In the genomic region with DNA sequence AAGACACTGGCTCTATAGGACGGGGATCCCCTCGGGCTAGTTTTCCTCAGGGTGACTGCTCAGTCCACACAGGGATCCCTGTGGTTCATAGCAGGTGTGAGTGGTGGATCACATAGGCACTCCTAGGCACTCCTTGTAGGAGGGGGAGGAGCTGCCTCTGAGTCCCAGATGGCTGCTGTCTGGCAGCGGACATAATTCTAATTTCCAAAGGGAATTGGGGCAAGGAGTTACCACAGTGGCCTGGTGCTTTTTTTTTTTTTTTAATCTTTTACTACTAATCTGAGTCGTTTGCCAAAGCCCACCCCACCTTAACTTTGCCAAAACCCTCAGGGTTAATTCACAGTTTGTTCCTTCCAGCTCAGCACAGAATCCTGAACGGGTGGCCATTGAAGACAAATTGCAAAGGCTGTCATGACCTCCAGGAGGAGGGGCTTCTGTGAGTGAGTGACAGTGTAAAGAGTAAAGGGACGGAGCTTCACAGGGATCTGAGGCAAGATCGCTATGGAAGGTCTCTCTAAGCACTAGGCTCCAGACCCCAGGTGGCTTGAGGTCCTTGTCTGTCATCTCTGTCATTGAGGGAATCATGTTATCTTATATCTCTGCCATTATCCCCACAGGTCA, we compare ENCODE assay signal across 30 mouse cellular contexts. TPM values are rescaled to one million over a fixed set of nuclear protein-coding genes. Genes with fewer than 3 reads are reported as not detected.
A peak's percentile ranks its signal among the peaks of the same experiment; 100 is the strongest.
DNase-seq lines count a peak whose midpoint lies in the region; ATAC-seq lines count a peak whose summit lies in the region.
"Had no signal": no experiment of that assay in that cellular context is flagged by ENCODE, and none has a peak within 500 bp of the region (broad histone marks: within the 10 kb centered on the region; RNA-seq: fewer than 3 reads in every experiment).

No protein-coding gene starts in this region.

- DNase-seq in embryonic facial prominence, embryonic 14.5 days (ENCODE audit: low spot score): no peak
- no peak for DNase-seq in embryonic facial prominence, embryonic 10.5 days (ENCODE audit: low spot score)
- DNase-seq in kidney, adult 9 months: peak; percentile 77
- DNase-seq in kidney, postnatal 10 days: no peak
- DNase-seq in ES-CJ7 (ENCODE audit: low read depth, low spot score) (peak; percentile 48), adipocyte (ENCODE audit: low spot score) (peak; percentile 68)
- no peak for DNase-seq in left cerebral cortex, postnatal 36 days (ENCODE audit: low spot score in 2 of 2)
- no peak for DNase-seq in hindbrain, embryonic 11.5 days (ENCODE audit: low spot score)
- DNase-seq: adrenal gland, postnatal 25 days; cerebellum, adult 9-11 months; kidney, postnatal 4 days; layer of hippocampus, adult 9-11 months; left cerebral cortex, postnatal 4 days; lung, embryonic 14.5 days; lung, postnatal 4 days; right cerebral cortex, postnatal 14 days; thymus, adult 2 months; thymus, postnatal 4 days had no signal

- no peak overlapping the region for H3K4me2 ChIP-seq in embryonic facial prominence, embryonic 14.5 days (ENCODE audit: low read depth, low read length)
- no peak overlapping the region for H3K4me2 ChIP-seq in hindbrain, embryonic 11.5 days (replicated peaks; ENCODE audit: low read depth, low read length)
- H3K4me2 ChIP-seq: intestine, embryonic 15.5 days; limb, embryonic 15.5 days; lung, embryonic 14.5 days had no signal

- 51% methylated on average over 7 of the region's 7 CpGs for WGBS in embryonic facial prominence, embryonic 14.5 days
- WGBS in embryonic facial prominence, embryonic 10.5 days: 60% methylated on average over 7 of the region's 7 CpGs
- WGBS in hindbrain, embryonic 11.5 days: 65% methylated on average over 7 of the region's 7 CpGs

- no peak overlapping the region for H3K9ac ChIP-seq in embryonic facial prominence, embryonic 14.5 days (ENCODE audit: low read depth, low read length)
- no peak overlapping the region for H3K9ac ChIP-seq in hindbrain, embryonic 11.5 days (ENCODE audit: low read depth, low read length)
- H3K9ac ChIP-seq: intestine, embryonic 15.5 days; limb, embryonic 15.5 days; liver, embryonic 14.5 days; lung, embryonic 14.5 days had no signal

- peaks cover 3% of the 10 kb centered on the region; the same call in 1 of the 2 replicates for H3K4me1 ChIP-seq in embryonic facial prominence, embryonic 14.5 days (ENCODE audit: control insufficient read depth, insufficient read depth, low read length)
- H3K4me1 ChIP-seq in embryonic facial prominence, embryonic 10.5 days: peaks cover 13% of the 10 kb centered on the region
- H3K4me1 ChIP-seq in hindbrain, embryonic 11.5 days (replicated peaks; ENCODE audit: control insufficient read depth, insufficient read depth, low read length): no peaks in the 10 kb centered on the region
- H3K4me1 ChIP-seq: intestine, embryonic 15.5 days had no signal

- 0 out of 2 replicates have a peak, but pooled peaks have one; percentile 26 for ATAC-seq in embryonic facial prominence, embryonic 14.5 days (ENCODE audit: low read depth)
- no peak for ATAC-seq in hindbrain, embryonic 11.5 days (ENCODE audit: low FRiP score)
- ATAC-seq: activated CD4-positive, CD25-positive, alpha-beta regulatory T cell, adult 4 months; hindbrain, embryonic 16.5 days; intestine, embryonic 15.5 days; Patski had no signal

- no peaks in the 10 kb centered on the region for H3K27me3 ChIP-seq in embryonic facial prominence, embryonic 14.5 days (replicated peaks; ENCODE audit: control insufficient read depth, insufficient read depth, low read length)
- H3K27me3 ChIP-seq in embryonic facial prominence, embryonic 10.5 days (replicated peaks; ENCODE audit: low read depth, poor library complexity, severe bottlenecking): no peaks in the 10 kb centered on the region
- H3K27me3 ChIP-seq in hindbrain, embryonic 11.5 days (ENCODE audit: control insufficient read depth, insufficient read depth, low read length): no peaks in the 10 kb centered on the region
- H3K27me3 ChIP-seq: intestine, embryonic 15.5 days; limb, embryonic 15.5 days; Patski had no signal

- H3K9me3 ChIP-seq in embryonic facial prominence, embryonic 14.5 days (ENCODE audit: control insufficient read depth, low read length): no peaks in the 10 kb centered on the region
- no peaks in the 10 kb centered on the region for H3K9me3 ChIP-seq in embryonic facial prominence, embryonic 10.5 days
- no peaks in the 10 kb centered on the region for H3K9me3 ChIP-seq in hindbrain, embryonic 11.5 days (ENCODE audit: control insufficient read depth, low read length)
- H3K9me3 ChIP-seq: intestine, embryonic 15.5 days; limb, embryonic 15.5 days had no signal

- no peaks in the 10 kb centered on the region for H3K36me3 ChIP-seq in embryonic facial prominence, embryonic 14.5 days (ENCODE audit: control insufficient read depth, insufficient read depth, low read length)
- H3K36me3 ChIP-seq in embryonic facial prominence, embryonic 10.5 days (replicated peaks): no peaks in the 10 kb centered on the region
- H3K36me3 ChIP-seq in hindbrain, embryonic 11.5 days (ENCODE audit: control insufficient read depth, insufficient read depth, low read length): no peaks in the 10 kb centered on the region
- H3K36me3 ChIP-seq: intestine, embryonic 15.5 days; limb, embryonic 15.5 days had no signal

- no peak overlapping the region for H3K4me3 ChIP-seq in embryonic facial prominence, embryonic 14.5 days (ENCODE audit: low read depth, low read length)
- no peak overlapping the region for H3K4me3 ChIP-seq in embryonic facial prominence, embryonic 10.5 days
- no peak overlapping the region for H3K4me3 ChIP-seq in hindbrain, embryonic 11.5 days (ENCODE audit: low read depth, low read length)
- H3K4me3 ChIP-seq: intestine, embryonic 15.5 days; limb, embryonic 15.5 days had no signal

- H3K27ac ChIP-seq in embryonic facial prominence, embryonic 14.5 days (replicated peaks; ENCODE audit: low read depth, low read length): no peak overlapping the region
- H3K27ac ChIP-seq in embryonic facial prominence, embryonic 10.5 days (replicated peaks): no peak overlapping the region
- no peak overlapping the region for H3K27ac ChIP-seq in hindbrain, embryonic 11.5 days (ENCODE audit: low read depth, low read length)
- H3K27ac ChIP-seq: intestine, embryonic 15.5 days; limb, embryonic 15.5 days; liver, embryonic 14.5 days; stomach, postnatal 0 days had no signal

- intact Hi-C loops in left cerebral cortex, postnatal 36 days (cut with DNase I): no loop called here

RNA-seq across cellular contexts. Expression of a gene that starts 31.6 kb away (rescaled TPM):
- polyA plus RNA-seq in embryonic facial prominence, embryonic 14.5 days (2014; fragmentation: Nextera tagmentation; extraction: Ambion mirVana): 0.41 and 0.89 TPM in 2 replicates
- 0.77 TPM in 1 of 2 replicates, not detected in the other for polyA plus RNA-seq in embryonic facial prominence, embryonic 10.5 days (2016; fragmentation: Nextera tagmentation; extraction: Ambion mirVana)
- not detected for total RNA-seq in left cerebral cortex, postnatal 36 days (2021)
- polyA plus RNA-seq in hindbrain, embryonic 11.5 days (2014; fragmentation: Nextera tagmentation; extraction: Ambion mirVana): not detected in 2 replicates
- total RNA-seq: adrenal gland, postnatal 25 days; common myeloid progenitor, adult 5-6 weeks; gastrocnemius, adult 18-20 months; hematopoietic stem cell, adult 5-6 weeks; megakaryocyte-erythroid progenitor cell, adult 5-6 weeks had no signal
- polyA plus RNA-seq: activated CD4-positive, CD25-positive, alpha-beta regulatory T cell, adult 4 months; gonadal fat pad, adult 2 months; liver, embryonic 14.5 days; lung, embryonic 14.5 days; Patski had no signal

RNA-seq across cellular contexts. Expression of a gene that starts 50.5 kb away (rescaled TPM):
- polyA plus RNA-seq in embryonic facial prominence, embryonic 14.5 days (2014; fragmentation: Nextera tagmentation; extraction: Ambion mirVana): 134 and 139 TPM in 2 replicates
- 464 and 498 TPM in 2 replicates for polyA plus RNA-seq in embryonic facial prominence, embryonic 10.5 days (2016; fragmentation: Nextera tagmentation; extraction: Ambion mirVana)
- 100 to 1,000 TPM; 112 to 118 TPM for total RNA-seq in left cerebral cortex, postnatal 36 days (2021)
- polyA plus RNA-seq in hindbrain, embryonic 11.5 days (2014; fragmentation: Nextera tagmentation; extraction: Ambion mirVana): 195 and 204 TPM in 2 replicates

Comparison
In these comparisons a context has a peak if more than half of its experiments do, and no peak if none do; other contexts are left out.
1. DNase-seq: peak in kidney, adult 9 months (single experiment), ES-CJ7 (single experiment) and adipocyte (single experiment); none in embryonic facial prominence, embryonic 14.5 days (single experiment), embryonic facial prominence, embryonic 10.5 days (single experiment), kidney, postnatal 10 days (single experiment), left cerebral cortex, postnatal 36 days (0 of 2) and hindbrain, embryonic 11.5 days (single experiment).